Mouse (Mus musculus) spleen, adult 12 weeks (tissue): ENCODE measurements around the gene Usp5.
A peak's percentile ranks its signal among the peaks of the same experiment; 100 is the strongest.
"Not testable (repeated sequence)": the region's sequence is repeated elsewhere in the genome, so short reads cannot be mapped to it uniquely, and the experiment has no call there.

Source experiments
- DNase-seq: peaks from one replicate; pipeline ENCODE4 v3.0.0; 2022; ENCODE audit warnings: low spot score

The Usp5 gene

GRCm38 (mm10) chr6:124840241-124841167, 11.2 kb upstream of the Usp5 start, which contains the start of gene Gnb3:
Gene Gnb3 (minus strand): TSS chr6:124840275.
- DNase-seq = no peak

- DNase-seq = no peak
These were observed 10.5 kb upstream of the Usp5 start for GRCm38 (mm10) chr6:124839805-124840204.

- no peak for DNase-seq
These were observed 7.1 kb upstream of the Usp5 start for GRCm38 (mm10) chr6:124836411-124836810.

GRCm38 (mm10) chr6:124835531-124835930, 6.2 kb upstream of the Usp5 start:
- no peak for DNase-seq

GRCm38 (mm10) chr6:124834512-124835081, 5.3 kb upstream of the Usp5 start:
- DNase-seq = no peak

- no peak for DNase-seq
These were observed 2.4 kb upstream of the Usp5 start for GRCm38 (mm10) chr6:124831649-124832048.

GRCm38 (mm10) chr6:124831199-124831598, 1.9 kb upstream of the Usp5 start:
- not testable (repeated sequence) for DNase-seq

GRCm38 (mm10) chr6:124829799-124830700, 766 bp upstream of the Usp5 start:
- peak; percentile 88 for DNase-seq

- no peak for DNase-seq
These were observed 1.1 kb downstream of the Usp5 start for GRCm38 (mm10) chr6:124828101-124828592.

GRCm38 (mm10) chr6:124822049-124822448, 7.2 kb downstream of the Usp5 start:
- no peak for DNase-seq

GRCm38 (mm10) chr6:124820891-124821290, 8.4 kb downstream of the Usp5 start:
- no peak for DNase-seq

- DNase-seq = no peak
These were observed 11.3 kb downstream of the Usp5 start for GRCm38 (mm10) chr6:124817971-124818370.

- DNase-seq = no peak
These were observed 11.7 kb downstream of the Usp5 start for GRCm38 (mm10) chr6:124817563-124817962.

- no peak for DNase-seq
These were observed 12.2 kb downstream of the Usp5 start for GRCm38 (mm10) chr6:124817125-124817524.

GRCm38 (mm10) chr6:124816611-124817010, 12.7 kb downstream of the Usp5 start:
- no peak for DNase-seq

GRCm38 (mm10) chr6:124814858-124815774, 14.2 kb downstream of the Usp5 start:
- DNase-seq = no peak

- DNase-seq = no peak
These were observed 14.8 kb downstream of the Usp5 start for GRCm38 (mm10) chr6:124814448-124814847.

GRCm38 (mm10) chr6:124813933-124814332, 15.4 kb downstream of the Usp5 start, which contains the start of gene Tpi1:
Gene Tpi1 (minus strand): TSS chr6:124814296.
- DNase-seq = peak; percentile 80

GRCm38 (mm10) chr6:124813496-124813895, 15.8 kb downstream of the Usp5 start:
- DNase-seq = peak; percentile 36

- no peak for DNase-seq
These were observed 16.4 kb downstream of the Usp5 start for GRCm38 (mm10) chr6:124812848-124813247.
